Mouse (Mus musculus) cerebellum, postnatal 14 days (tissue): ENCODE measurements around the gene Msl1.

Source experiments
- DNase-seq, 2 experiments: peaks; one replicate each; pipeline ENCODE4 v3.0.0; 2021; ENCODE audit warnings: mixed read lengths in 2 of 2

Gene Msl1

GRCm38 (mm10) chr11:98764746-98765145, 30.6 kb upstream of the Msl1 start:
- DNase-seq, result no peak

- peak; percentile 46 to 66 for DNase-seq
Observed at GRCm38 (mm10) chr11:98765421-98766309, 29.7 kb upstream of the Msl1 start.

GRCm38 (mm10) chr11:98766346-98766745, 29.0 kb upstream of the Msl1 start:
- DNase-seq, result peak; percentile 34 to 52

- peak; percentile 26 to 40 for DNase-seq
Observed at GRCm38 (mm10) chr11:98766816-98767215, 28.5 kb upstream of the Msl1 start.

DNA sequence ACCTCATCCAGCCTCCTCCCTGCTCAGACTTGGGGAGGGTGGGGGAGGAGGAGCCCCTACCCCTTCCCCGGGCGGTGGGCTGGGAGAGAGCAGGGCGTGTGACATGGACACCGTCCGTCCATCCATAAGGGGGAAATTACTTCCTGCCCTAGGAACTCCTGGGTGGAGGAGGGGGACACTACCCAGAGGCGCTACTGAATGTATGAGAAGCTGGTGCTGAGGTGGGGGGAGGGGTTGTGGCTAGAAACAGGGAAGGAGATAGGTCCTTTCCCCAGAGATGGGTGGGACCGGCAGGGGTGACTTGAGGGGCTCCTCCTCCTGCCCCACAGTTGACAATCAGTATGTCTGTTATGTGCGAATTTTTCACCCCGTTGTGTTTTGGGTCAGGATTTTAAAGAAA, 28.0 kb upstream of the Msl1 start:
- DNase-seq, result peak; percentile 50 to 73

- peak; percentile 29 to 54 for DNase-seq
Observed at GRCm38 (mm10) chr11:98767713-98768112, 27.6 kb upstream of the Msl1 start.

DNA sequence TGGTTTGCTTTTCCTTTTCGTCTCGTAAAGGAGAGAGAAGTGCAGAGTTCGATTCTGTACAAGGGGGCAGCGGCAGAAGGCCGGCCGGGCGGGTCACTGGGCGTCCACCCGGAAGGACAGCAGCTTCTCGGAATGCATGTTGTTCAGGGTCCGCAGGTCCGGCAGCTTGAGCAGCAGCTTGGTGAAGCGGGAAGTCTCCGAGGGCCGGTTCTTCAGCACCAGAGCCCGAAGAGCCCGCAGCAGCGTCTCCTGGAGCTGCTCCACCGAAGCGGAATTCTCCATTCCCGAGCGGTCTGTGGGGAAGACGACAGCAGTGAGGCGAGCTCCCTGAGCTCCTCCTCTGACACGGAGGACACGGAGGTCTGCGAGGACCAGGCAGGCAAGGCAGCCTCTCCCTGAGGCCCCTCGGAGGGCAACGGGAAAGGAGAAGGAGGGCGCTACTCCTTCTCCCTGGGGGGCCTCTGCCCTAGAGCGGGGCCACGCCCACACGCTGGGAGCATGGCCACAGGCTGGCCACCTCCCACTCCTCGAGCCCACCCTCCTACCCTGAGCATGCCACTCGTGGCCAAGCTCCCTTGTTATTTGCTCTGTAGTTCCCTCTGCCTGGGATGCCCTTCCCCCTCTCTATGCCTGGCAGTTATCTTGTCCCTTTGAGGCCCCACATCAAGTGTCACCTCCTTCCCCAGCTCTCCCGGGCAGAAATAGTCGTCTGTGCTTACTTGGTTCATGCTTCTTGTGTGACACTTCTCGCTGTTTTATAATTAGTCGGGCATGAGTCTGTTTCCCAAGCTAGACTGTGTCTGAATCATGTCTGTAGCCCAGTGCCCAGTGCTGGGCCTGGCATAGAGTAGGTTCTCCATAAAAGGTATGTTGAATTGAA, 26.9 kb upstream of the Msl1 start:
- peak; percentile 54 to 57 for DNase-seq

- no peak for DNase-seq
Observed at GRCm38 (mm10) chr11:98769007-98769954, 26.0 kb upstream of the Msl1 start.

DNA sequence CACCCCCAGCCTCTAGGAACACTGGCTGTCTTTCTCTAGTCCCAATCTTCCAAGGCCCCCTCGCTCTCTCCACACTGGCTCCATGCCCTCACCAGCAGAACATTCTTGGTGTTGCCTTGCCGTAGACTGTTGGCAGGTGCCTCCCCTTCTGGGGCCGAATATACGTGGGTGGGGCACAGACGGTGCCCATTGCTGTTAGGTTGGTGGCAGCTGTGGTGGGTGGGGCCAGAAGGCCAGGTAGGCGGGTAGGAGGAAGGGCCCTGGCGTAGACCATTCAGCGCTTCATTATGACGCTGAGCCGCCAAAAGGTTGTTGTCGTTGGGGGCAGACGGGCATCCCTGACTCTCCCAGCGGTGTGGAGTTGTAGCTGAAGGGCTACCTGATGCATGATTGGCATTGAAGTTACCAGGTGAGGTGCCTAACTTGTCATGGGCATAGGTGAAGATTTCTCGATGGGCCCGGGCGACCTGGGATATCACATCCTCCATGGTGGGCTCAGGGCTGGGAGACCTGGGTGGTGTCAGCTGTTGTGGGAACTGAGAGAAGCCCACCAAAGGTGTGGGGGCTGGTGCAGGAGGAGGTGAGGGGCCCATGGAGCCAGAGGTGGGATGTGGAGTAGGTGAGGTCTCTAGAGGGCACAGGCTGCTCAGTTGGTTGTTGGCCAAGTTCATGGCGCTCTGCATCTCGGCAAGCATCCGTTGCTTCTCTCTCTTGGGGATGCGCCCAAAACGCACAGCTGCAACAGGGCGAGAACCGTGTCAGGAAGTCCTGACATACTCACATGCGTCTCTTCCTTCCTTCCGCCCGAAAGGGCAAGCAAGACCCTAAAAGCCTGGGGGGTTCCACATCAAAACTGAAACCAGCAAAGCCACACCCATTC, 25.0 kb upstream of the Msl1 start:
- peak in 1 of 2 experiments; percentile 30 for DNase-seq

DNA sequence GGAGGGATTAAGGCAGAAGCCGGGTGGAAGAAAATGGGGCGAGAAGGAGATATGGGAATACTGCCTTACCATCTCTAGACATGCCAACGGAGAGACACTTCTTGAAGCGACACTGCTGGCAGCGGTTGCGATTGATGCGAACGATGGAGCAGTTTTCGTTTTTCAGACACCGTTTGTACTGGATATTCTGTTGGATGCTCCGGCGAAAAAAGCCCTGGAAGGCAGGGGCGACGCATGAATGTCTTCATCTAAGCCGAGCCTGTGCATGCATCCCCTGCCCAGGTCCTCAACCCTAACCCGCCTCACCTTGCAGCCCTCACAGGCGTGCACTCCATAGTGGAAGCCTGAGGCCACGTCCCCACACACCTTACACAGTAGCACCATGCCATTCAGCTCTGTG, 24.2 kb upstream of the Msl1 start:
- DNase-seq, result no peak

DNA sequence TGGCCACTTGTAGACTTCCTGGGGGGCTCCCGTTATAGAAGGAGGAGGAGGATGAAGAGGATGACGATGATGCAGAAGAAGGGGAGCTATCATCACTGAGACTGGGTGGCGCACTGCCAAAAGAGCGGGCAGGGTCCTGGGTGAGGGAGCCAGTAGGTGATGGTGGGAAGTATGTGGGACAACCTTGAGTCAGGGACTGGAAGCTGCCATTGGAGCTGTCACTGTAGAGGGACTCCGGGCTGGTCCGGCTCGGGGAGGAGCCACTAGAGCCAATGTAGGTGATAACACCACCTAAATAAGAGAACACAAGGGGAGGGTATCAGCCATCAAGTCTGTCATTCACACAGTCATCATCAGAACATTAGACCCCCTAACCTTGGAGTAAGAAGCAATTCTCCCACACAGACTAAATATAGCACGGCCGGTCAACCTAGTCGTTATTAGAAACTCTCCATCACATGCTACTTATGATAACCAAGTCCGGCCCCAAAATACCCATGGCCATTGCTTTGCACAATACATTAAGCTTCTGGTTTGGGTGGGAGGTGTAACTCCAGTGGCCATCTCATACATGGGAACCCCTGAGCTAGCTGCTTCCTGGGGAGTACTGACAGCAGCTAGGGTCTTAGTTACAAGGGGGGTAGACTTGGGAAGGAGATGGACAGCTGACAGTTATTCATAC, 23.3 kb upstream of the Msl1 start:
- peak; percentile 48 to 72 for DNase-seq

DNA sequence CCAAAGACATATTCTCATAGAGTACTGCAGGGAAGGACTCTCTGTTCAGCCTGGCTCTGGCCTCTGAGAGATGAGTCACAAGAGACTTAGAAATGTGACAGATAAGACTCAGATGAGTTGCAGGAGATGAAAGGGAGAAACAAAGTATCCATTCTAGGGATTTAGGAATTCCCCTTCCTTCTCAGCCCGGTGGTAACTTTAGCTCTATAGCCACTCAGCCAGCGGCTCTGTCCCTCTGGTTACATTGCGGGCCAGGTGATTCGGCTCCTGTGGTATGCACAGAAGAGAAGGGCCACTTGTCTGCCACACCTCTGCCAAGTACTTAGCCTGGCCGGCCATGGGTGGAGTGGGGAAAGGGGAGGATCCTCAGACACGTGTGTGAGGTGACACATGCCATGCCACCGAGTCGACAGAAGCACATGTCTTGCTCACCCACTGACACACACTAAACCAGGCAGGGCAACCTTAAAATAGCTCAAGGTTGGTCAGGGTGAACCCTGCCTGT, 22.6 kb upstream of the Msl1 start:
- DNase-seq, result peak in 1 of 2 experiments; percentile 41

GRCm38 (mm10) chr11:98773635-98774295, 21.6 kb upstream of the Msl1 start:
- DNase-seq, result peak; percentile 96

GRCm38 (mm10) chr11:98774582-98775347, 20.6 kb upstream of the Msl1 start, which contains the start of gene Nr1d1:
TSS of gene Nr1d1 (minus strand) at chr11:98775333.
- DNase-seq, result no peak

DNA sequence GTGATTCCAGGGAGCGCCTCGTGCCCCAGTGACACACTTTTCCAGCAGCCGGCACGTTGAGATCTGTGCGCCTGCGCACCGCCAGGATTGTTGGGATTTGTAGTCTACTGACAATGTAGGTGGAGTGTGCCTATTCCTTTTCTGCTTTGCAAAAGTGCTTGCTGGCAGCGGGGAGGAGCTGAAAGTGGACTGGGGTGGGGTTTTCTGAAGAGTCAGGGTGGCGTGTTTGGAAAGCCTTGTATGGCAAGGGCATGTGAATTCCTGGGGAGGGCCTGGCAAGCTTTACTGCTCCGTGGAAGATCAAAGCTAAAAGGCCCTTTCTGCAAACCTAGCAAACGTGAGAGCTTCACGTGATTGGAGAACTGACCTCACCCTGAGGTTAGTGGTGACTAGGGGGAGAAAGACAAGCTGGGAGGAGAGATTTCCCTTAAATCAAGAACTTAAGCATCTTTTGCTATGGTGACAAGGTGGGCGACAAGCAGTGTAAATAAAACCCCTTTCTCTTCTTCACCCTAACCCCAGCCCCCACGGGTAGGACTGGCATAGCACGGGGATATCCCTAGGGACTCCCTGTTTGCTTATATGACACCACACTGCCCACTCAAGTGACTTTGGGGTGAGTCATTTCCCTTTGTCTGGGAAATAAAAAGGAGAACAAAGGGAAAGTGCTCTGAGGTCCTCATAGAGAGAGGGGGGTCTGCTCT, 19.8 kb upstream of the Msl1 start:
- peak; percentile 98 to 99 for DNase-seq

GRCm38 (mm10) chr11:98776052-98776764, 19.1 kb upstream of the Msl1 start:
- peak in 1 of 2 experiments; percentile 18 for DNase-seq

GRCm38 (mm10) chr11:98776843-98777590, 18.3 kb upstream of the Msl1 start:
- DNase-seq, result peak in 1 of 2 experiments; percentile 16
